Mouse (Mus musculus) embryonic facial prominence, embryonic 11.5 days (tissue): ENCODE results near the gene Daglb. TPM values are rescaled to one million over a fixed set of nuclear protein-coding genes. Genes with fewer than 3 reads are reported as not detected.

Source experiments
- ATAC-seq: fragments of 200-750 bp; cut with Nextera tagmentation; replicated peaks from 2 replicates; pipeline ENCODE4 v1.8.0; 2017; ENCODE audit warnings: low read depth; ENCODE audit not compliant: insufficient number of reproducible peaks, low FRiP score, low TSS enrichment
- DNase-seq: peaks from one replicate; pipeline ENCODE4 v3.0.0-alpha.2; 2015; ENCODE audit warnings: low spot score
- H3K27ac ChIP-seq: fragments of 300-500 bp; sonication (generic); replicated peaks from 2 replicates; pipeline ENCODE4 v1.5.1; 2014; ENCODE audit warnings: mild to moderate bottlenecking, low read depth, low read length, control low read depth
- H3K27me3 ChIP-seq: fragments of 300-500 bp; sonication (generic); 2 replicates; pipeline ENCODE4 v1.6.1; 2014; ENCODE audit warnings: mild to moderate bottlenecking, low read length, moderate library complexity, mixed read lengths; ENCODE audit not compliant: control insufficient read depth, insufficient read depth
- H3K36me3 ChIP-seq: fragments of 300-500 bp; sonication (generic); replicated peaks from 2 replicates; pipeline ENCODE4 v1.6.1; 2014; ENCODE audit warnings: low read depth, mild to moderate bottlenecking, low read length, moderate library complexity, mixed read lengths; ENCODE audit not compliant: control insufficient read depth, insufficient read depth
- H3K4me1 ChIP-seq: fragments of 300-500 bp; sonication (generic); 2 replicates; pipeline ENCODE4 v1.6.1; 2014; ENCODE audit warnings: low read length, mixed read lengths; ENCODE audit not compliant: control insufficient read depth, insufficient read depth
- H3K4me2 ChIP-seq: fragments of 300-500 bp; sonication (generic); 2 replicates; pipeline ENCODE4 v1.6.1; 2014; ENCODE audit warnings: low read depth, mild to moderate bottlenecking, control low read depth, low read length, moderate library complexity
- H3K4me3 ChIP-seq: fragments of 300-500 bp; sonication (generic); 2 replicates; pipeline ENCODE4 v1.5.1; 2014; ENCODE audit warnings: low read depth, low read length, control low read depth
- H3K9ac ChIP-seq: fragments of 300-500 bp; sonication (generic); replicated peaks from 2 replicates; pipeline ENCODE4 v1.6.1; 2014; ENCODE audit warnings: mild to moderate bottlenecking, control low read depth, low read length
- H3K9me3 ChIP-seq: fragments of 300-500 bp; sonication (generic); replicated peaks from 2 replicates; pipeline ENCODE4 v1.6.1; 2016; ENCODE audit warnings: mild to moderate bottlenecking, low read length, inconsistent platforms, mixed read lengths; ENCODE audit not compliant: control insufficient read depth
- WGBS: fragments of 180-500 bp; shearing (Covaris S2); extraction: QIAGEN DNeasy Blood & Tissue Kit; methylation state at CpG from one replicate; pipeline ENCODE4 v1.1.7; 2014; 5-methylcytosine and 5-hydroxymethylcytosine counted together
- polyA plus RNA-seq: library from polyadenylated mRNA; unstranded; fragments of >200 nt; fragmentation: Nextera tagmentation; extraction: Ambion mirVana; gene quantifications from 2 replicates; pipeline ENCODE4 v1.2.1, GENCODE M21; 2014

The Daglb gene
- polyA plus RNA-seq, 1 experiment from 2014 or later = 7.3 TPM

DNA sequence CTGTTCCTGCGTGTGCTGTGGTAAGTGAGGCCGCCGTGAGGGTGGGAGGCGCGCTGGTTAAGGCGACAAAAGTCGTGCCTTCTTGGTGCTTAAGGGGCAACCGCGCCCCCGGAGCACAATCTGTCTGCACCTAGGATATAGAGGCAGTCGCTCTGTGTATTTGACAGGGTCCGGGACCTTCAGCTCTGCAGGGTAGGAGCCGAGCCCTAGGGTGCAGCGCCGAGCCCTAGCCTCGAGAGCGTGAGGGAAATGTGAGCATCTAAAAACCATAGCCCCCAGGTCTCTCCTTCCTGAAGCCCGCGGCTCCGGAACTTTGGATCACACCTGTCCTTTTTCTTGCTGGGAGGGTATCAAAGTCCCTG, 354 bp downstream of the Daglb start:
- Histone ChIP-seq H3K36me3 (no peaks in the 10 kb centered on the region), H3K9ac (peak overlapping the region; percentile 81), H3K9me3 (no peaks in the 10 kb centered on the region), H3K27ac (0 out of 2 replicates have a peak overlapping the region, but pooled peaks have one; percentile 28), H3K4me2 (peak overlapping the region; percentile 89), H3K4me1 (no peaks in the 10 kb centered on the region), H3K27me3 (no peaks in the 10 kb centered on the region), H3K4me3 (peak overlapping the region; percentile 66)
- WGBS = 1% methylated on average over 20 of the region's 20 CpGs
- ATAC-seq (peak; percentile 42), DNase-seq (no peak)

DNA sequence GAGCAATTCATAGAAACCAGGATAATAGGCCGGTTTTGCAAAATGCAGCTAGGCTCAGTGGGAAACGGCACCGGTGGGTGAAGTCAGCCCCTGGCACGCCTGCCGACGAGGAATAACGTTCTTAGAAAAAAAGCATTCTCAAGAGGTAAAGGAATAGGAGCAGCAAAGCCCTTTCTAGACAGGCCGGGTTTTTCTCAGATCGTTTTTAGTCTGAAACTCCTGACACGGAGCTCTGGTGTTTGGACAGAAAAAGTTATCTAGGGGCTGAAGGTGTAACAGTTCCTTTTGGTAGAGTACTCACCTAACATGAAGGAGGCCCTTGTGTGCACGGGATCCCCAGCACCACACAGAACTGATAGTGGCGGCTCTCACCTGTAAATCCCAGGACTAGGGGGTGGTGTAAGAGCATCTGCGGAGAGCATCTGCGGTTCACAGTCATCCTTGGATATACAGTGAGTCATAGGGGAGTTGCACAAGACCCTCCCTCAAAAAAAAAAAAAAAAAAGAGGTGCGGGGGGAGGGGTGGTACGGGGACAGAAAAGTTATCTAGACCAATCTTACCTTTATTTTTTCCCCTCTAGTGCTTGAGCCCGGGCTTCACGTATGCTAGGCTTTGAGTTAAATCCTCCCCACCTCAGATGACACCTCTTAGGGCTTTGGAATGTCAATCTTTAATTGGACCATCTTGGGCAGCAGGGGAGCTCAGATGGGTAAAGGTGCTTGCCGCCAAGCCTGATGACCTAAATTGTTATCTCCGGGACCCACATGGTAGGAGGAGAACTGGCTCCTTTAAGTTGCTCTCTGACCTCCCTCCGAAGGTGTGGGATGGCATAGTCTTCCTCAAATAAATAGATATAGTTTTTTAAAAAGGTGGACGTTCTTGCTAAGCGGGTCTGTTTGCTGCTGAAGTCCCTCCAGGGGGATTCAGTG, 1.0 kb downstream of the Daglb start:
- peak overlapping the region; percentile 89 for H3K4me2 ChIP-seq
- peak overlapping the region; percentile 66 for H3K4me3 ChIP-seq
- no peak overlapping the region for H3K27ac ChIP-seq
- H3K9me3 ChIP-seq = no peaks in the 10 kb centered on the region
- H3K36me3 ChIP-seq = no peaks in the 10 kb centered on the region; the same call in 1 of the 2 replicates
- no peaks in the 10 kb centered on the region for H3K4me1 ChIP-seq
- no peak for DNase-seq
- no peak for ATAC-seq
- H3K9ac ChIP-seq = peak overlapping the region; percentile 81
- no peaks in the 10 kb centered on the region for H3K27me3 ChIP-seq
- 34% methylated on average over 22 of the region's 23 CpGs for WGBS

DNA sequence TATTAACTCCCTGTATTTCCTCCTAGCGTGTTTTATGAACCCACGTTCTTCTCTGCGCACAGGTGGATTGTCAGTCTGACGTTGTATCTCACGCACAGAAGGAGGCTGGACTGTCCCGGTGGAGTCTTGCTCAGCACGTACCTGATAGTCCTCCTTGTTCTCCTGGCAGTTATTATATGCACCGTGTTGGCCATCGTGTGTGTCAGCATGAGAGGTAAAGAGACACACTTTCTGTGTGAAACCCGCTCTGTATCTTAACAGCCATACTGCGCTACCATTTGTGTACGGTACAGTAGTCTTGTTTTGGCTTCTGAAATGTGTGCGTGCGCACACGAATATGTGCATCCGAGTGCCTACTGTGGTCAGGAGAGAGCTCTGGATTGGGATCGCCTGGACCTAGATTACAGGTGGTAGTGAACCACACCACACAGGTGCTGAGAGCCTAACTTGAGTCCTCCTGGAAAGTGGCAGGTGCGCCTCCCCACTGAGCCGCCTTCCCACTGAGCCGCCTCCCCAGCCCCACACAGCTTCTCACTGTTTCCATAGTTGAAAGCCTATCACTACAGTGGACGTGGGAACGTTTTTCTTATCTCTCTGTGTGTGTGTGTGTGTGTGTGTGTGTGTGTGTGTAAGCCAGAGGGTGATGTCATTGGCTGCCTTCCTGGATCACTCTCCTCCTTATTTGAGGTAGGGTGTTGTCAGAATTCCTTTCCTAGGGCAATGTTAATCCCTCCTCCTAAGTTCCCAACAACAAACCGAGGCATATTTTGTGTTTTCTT, 2.7 kb downstream of the Daglb start:
- H3K9ac ChIP-seq = no peak overlapping the region
- H3K9me3 ChIP-seq = no peaks in the 10 kb centered on the region
- no peaks in the 10 kb centered on the region for H3K27me3 ChIP-seq
- H3K27ac ChIP-seq = no peak overlapping the region
- 91% methylated on average over 23 of the region's 23 CpGs for WGBS
- ATAC-seq (no peak), DNase-seq (no peak)
- no peaks in the 10 kb centered on the region; the same call in 1 of the 2 replicates for H3K36me3 ChIP-seq
- H3K4me3 ChIP-seq = no peak overlapping the region
- no peak overlapping the region for H3K4me2 ChIP-seq
- H3K4me1 ChIP-seq = no peaks in the 10 kb centered on the region

DNA sequence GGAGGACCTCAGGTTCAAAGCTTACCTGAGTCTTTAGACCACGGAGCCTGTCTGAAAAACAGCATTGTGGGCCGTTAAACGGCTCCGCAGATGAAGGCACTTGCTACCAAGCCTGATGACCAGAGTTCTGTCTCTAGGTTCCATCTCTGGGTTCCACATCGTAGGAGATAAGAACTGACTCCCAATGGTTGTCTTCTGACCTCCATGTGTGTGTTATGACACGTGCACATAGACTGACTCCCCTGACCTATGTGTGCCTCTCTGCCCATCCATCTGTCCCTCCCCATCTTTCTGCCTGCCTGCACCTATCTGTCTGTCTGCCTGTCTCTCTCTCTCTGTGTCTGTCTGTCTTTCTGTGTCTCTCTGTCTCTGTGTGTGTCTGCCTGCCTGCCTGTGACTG, 3.5 kb downstream of the Daglb start:
- Histone ChIP-seq H3K9ac (no peak overlapping the region), H3K27me3 (no peaks in the 10 kb centered on the region), H3K27ac (no peak overlapping the region), H3K9me3 (no peaks in the 10 kb centered on the region), H3K4me1 (no peaks in the 10 kb centered on the region), H3K4me3 (no peak overlapping the region), H3K4me2 (no peak overlapping the region), H3K36me3 (no peaks in the 10 kb centered on the region; the same call in 1 of the 2 replicates)
- ATAC-seq (no peak), DNase-seq (no peak)
- WGBS = 82% methylated on average over 6 of the region's 6 CpGs

DNA sequence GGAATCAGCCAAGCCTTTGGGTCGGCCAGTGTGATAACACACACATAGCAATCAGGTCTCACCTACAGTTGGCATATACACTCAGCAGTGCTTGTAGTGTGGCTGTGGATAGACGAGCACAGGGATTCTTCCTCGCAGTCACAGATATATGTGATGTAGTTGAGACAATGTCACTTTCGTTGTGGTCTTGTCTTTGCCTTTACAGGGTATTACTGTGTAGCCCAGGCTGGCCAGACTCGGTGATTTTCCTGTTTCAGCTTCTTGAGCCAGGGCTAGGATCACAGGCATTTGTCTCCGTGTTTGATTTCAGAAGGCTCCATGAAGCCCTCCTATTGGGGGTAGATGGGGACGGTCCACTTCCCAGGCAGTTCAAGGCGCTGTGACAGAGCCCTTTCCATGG, 5.2 kb downstream of the Daglb start:
- Histone ChIP-seq H3K36me3 (no peaks in the 10 kb centered on the region; the same call in 1 of the 2 replicates), H3K27ac (no peak overlapping the region), H3K4me1 (no peaks in the 10 kb centered on the region), H3K27me3 (no peaks in the 10 kb centered on the region), H3K4me2 (no peak overlapping the region), H3K9ac (no peak overlapping the region), H3K9me3 (no peaks in the 10 kb centered on the region), H3K4me3 (no peak overlapping the region)
- DNase-seq (no peak), ATAC-seq (no peak)
- 94% methylated on average over 8 of the region's 8 CpGs for WGBS

DNA sequence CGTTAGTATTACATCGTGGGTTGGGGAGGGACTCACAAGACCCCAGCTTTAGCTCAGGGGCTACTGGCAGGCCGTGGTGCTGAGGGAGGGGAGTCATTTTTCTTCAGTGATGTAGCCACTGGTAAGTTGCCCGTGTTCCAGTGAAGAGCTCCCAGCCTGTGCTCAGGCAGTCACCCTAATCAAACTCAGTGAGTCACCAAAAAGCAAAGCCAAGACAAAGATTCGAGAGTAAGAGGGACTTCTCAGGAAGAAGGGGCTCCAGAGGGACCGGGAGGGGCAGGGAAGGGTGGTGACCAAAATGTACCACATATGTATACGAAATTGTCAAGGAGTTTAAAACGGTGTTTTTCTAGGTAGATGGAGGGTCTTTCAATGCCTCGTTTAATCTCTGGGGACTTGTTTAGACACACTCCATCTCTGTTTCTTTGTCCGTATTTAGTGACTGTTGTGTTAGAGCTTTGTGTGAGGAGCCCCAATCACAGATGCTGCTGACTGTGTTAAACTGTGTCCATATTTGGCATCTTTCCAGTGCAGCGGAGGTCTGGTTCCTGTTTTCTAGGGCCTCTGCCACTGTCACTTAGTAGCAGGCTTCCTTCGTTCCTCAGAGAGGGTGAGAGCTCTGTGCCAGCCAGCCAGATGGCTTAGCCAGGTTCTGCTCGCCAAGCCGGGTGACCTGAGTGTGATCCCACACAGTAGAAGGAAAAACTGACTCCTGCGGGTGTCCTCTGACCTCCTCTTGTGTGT, 6.2 kb downstream of the Daglb start:
- H3K9me3 ChIP-seq = no peaks in the 10 kb centered on the region
- no peak overlapping the region for H3K9ac ChIP-seq
- no peak overlapping the region for H3K4me3 ChIP-seq
- H3K4me2 ChIP-seq = no peak overlapping the region
- 86% methylated on average over 15 of the region's 15 CpGs for WGBS
- H3K4me1 ChIP-seq = no peaks in the 10 kb centered on the region
- H3K36me3 ChIP-seq = no peaks in the 10 kb centered on the region; the same call in 1 of the 2 replicates
- ATAC-seq (no peak), DNase-seq (no peak)
- H3K27me3 ChIP-seq = no peaks in the 10 kb centered on the region
- no peak overlapping the region for H3K27ac ChIP-seq

DNA sequence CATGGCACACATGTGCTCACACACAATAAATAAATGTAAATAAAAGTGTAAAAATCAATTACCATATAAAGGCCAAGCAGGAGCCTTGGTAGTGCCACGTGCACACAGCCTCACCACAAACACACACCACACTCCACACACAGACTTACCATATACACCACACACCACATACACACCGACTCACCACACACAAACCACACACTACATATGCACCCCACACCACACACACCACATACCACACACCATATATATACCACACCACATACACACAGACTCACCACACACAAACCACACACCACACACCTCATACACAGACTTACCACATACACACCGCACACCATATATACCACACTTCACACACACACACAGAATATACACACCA, 6.8 kb downstream of the Daglb start:
- Histone ChIP-seq H3K4me1 (no peaks in the 10 kb centered on the region), H3K4me2 (no peak overlapping the region), H3K4me3 (no peak overlapping the region), H3K27me3 (no peaks in the 10 kb centered on the region), H3K9ac (no peak overlapping the region), H3K9me3 (no peaks in the 10 kb centered on the region), H3K36me3 (no peaks in the 10 kb centered on the region; the same call in 1 of the 2 replicates), H3K27ac (no peak overlapping the region)
- DNase-seq (no peak), ATAC-seq (no peak)
- WGBS = 97% methylated on average over 3 of the region's 3 CpGs
